ENCODE assay signal across 11 mouse cellular contexts in the genomic region with DNA sequence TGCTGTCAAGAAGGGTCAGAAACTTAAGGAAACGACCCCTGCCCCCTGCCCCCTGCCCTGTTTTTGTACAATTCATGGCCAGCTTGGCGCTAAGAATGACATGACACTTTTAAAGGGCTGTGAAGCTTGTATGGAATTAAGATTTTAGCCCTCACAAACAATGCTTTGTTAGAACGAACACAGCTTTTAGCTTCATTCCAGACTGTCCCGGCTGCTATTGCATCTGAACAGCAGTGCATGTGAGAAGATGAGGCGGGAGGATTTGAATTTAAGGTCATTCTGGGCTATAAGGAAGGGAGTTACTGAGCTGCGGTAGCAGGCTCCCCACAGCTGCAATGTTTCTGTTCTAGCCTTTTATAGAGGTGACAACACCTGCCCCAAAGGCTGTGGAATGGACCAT.
DNase-seq lines count a peak whose midpoint lies in the region; ATAC-seq and TF ChIP-seq lines count a peak whose summit lies in the region.
"Had no signal": no experiment of that assay in that cellular context is flagged by ENCODE, and none has a peak within 500 bp of the region (broad histone marks: within the 10 kb centered on the region; RNA-seq: fewer than 3 reads in every experiment).

No protein-coding gene starts in this region.

- ATAC-seq in forebrain, postnatal 0 days, result 0 out of 2 replicates have a peak, but pooled peaks have one; percentile 21
- ATAC-seq in midbrain, embryonic 12.5 days (ENCODE audit: low FRiP score, low read depth), result no peak
- ATAC-seq: activated CD4-positive, CD25-positive, alpha-beta regulatory T cell, adult 4 months had no signal

- no peaks in the 10 kb centered on the region for H3K36me3 ChIP-seq in forebrain, postnatal 0 days (ENCODE audit: insufficient read depth)
- H3K36me3 ChIP-seq in midbrain, embryonic 12.5 days, result 0 out of 2 replicates have a peak, but pooled peaks cover 3% of the 10 kb centered on the region

- peak; percentile 5 for DNase-seq in R1 (ENCODE audit: low read depth, low spot score)
- peak; percentile 45 for DNase-seq in embryo, embryonic 11 days
- DNase-seq in forebrain, postnatal 0 days, result peak; percentile 45
- no peak for DNase-seq in kidney, postnatal 14 days
- DNase-seq in kidney, adult 9 months, result no peak
- no peak for DNase-seq in lung, postnatal 25 days (ENCODE audit: low spot score)
- no peak for DNase-seq in kidney, adult 8-10 months
- DNase-seq: heart, postnatal 14 days; lung, adult 2 months had no signal

- no peak overlapping the region for H3K9ac ChIP-seq in forebrain, postnatal 0 days
- H3K9ac ChIP-seq in midbrain, embryonic 12.5 days (replicated peaks), result 0 out of 2 replicates have a peak overlapping the region, but pooled peaks have one; percentile 3

- no peak for TF ChIP-seq CTCF in forebrain, postnatal 0 days (IDR thresholded peaks at IDR 0.05; ENCODE audit: low read depth)

- H3K4me1 ChIP-seq in forebrain, postnatal 0 days (ENCODE audit: insufficient read depth), result peaks cover 6% of the 10 kb centered on the region; the same call in 1 of the 2 replicates
- H3K4me1 ChIP-seq in midbrain, embryonic 12.5 days, result peaks cover 66% of the 10 kb centered on the region

- no peak overlapping the region for H3K4me3 ChIP-seq in forebrain, postnatal 0 days (ENCODE audit: low read depth, low read length)
- H3K4me3 ChIP-seq in midbrain, embryonic 12.5 days, result no peak overlapping the region

- H3K9me3 ChIP-seq in forebrain, postnatal 0 days (ENCODE audit: low read length), result no peaks in the 10 kb centered on the region
- no peaks in the 10 kb centered on the region for H3K9me3 ChIP-seq in midbrain, embryonic 12.5 days

- H3K4me2 ChIP-seq in forebrain, postnatal 0 days (ENCODE audit: low read depth), result no peak overlapping the region
- H3K4me2 ChIP-seq in midbrain, embryonic 12.5 days (replicated peaks), result peak overlapping the region; percentile 31

- peak overlapping the region; percentile 60; the same call in 1 of the 2 replicates for H3K27ac ChIP-seq in forebrain, postnatal 0 days (ENCODE audit: low read depth, low read length)
- peak overlapping the region; percentile 92 for H3K27ac ChIP-seq in midbrain, embryonic 12.5 days (replicated peaks)

- no peaks in the 10 kb centered on the region for H3K27me3 ChIP-seq in forebrain, postnatal 0 days (ENCODE audit: insufficient read depth, low read length)
- H3K27me3 ChIP-seq in midbrain, embryonic 12.5 days, result peaks cover 25% of the 10 kb centered on the region

- WGBS in forebrain, postnatal 0 days, result 10% methylated on average over 6 of the region's 6 CpGs
- 10% methylated on average over 6 of the region's 6 CpGs for WGBS in midbrain, embryonic 12.5 days

Comparison
In these comparisons a context has a peak if more than half of its experiments do, and no peak if none do; other contexts are left out.
1. DNase-seq: peak in R1 (single experiment), embryo, embryonic 11 days (single experiment) and forebrain, postnatal 0 days (single experiment); none in kidney, postnatal 14 days (single experiment), kidney, adult 9 months (single experiment), lung, postnatal 25 days (single experiment) and kidney, adult 8-10 months (0 of 2).